Mouse (Mus musculus) C2C12 (cell line): ENCODE data around the gene Pgm3. TPM values are rescaled to one million over a fixed set of nuclear protein-coding genes. Genes with fewer than 3 reads are reported as not detected.

Experiments used
- H3K27me3 ChIP-seq: one replicate; pipeline ENCODE4 v1.6.1; 2011; ENCODE audit not compliant: control insufficient read depth, insufficient read depth, insufficient read length
- H3K36me3 ChIP-seq: one replicate; pipeline ENCODE4 v1.6.1; 2011; ENCODE audit not compliant: control insufficient read depth, insufficient read depth
- H3K4me3 ChIP-seq: one replicate; pipeline ENCODE4 v1.5.1; 2011; ENCODE audit warnings: mild to moderate bottlenecking, control low read depth; ENCODE audit not compliant: poor library complexity, insufficient read depth, severe bottlenecking
- H3K79me2 ChIP-seq: one replicate; pipeline ENCODE4 v1.6.1; 2011; ENCODE audit not compliant: control insufficient read depth, insufficient read depth
- H3K79me3 ChIP-seq: one replicate; pipeline ENCODE4 v1.6.1; 2011; ENCODE audit warnings: low read depth, control low read depth
- H3ac ChIP-seq: one replicate; pipeline ENCODE3; 2011; ENCODE audit warnings: low read depth; ENCODE audit not compliant: control insufficient read depth, insufficient read length
- CEBPB ChIP-seq: IDR thresholded peaks from one replicate; pipeline ENCODE4 v1.6.1; 2011; ENCODE audit warnings: low read depth, mild to moderate bottlenecking, control low read depth, moderate library complexity
- CTCF ChIP-seq: IDR thresholded peaks from one replicate; pipeline ENCODE4 v1.5.1; 2011; ENCODE audit not compliant: control insufficient read depth, insufficient read depth, insufficient read length
- FOSL1 ChIP-seq: IDR thresholded peaks from one replicate; pipeline ENCODE4 v1.8.0; 2011; ENCODE audit warnings: mild to moderate bottlenecking, low read length; ENCODE audit not compliant: poor library complexity, insufficient read depth, severe bottlenecking
- MAX ChIP-seq: IDR thresholded peaks from one replicate; pipeline ENCODE4 v1.6.1; 2011; ENCODE audit warnings: mild to moderate bottlenecking, control low read depth
- MYOD1 ChIP-seq: IDR thresholded peaks from one replicate; pipeline ENCODE4 v1.6.1; 2011; ENCODE audit warnings: low read depth; ENCODE audit not compliant: control insufficient read depth, insufficient read length
- MYOG ChIP-seq: IDR thresholded peaks from one replicate; pipeline ENCODE4 v1.6.1; 2011; ENCODE audit not compliant: control insufficient read depth, insufficient read length; ENCODE audit errors: extremely low read depth
- USF1 ChIP-seq: IDR thresholded peaks from one replicate; pipeline ENCODE4 v1.6.1; 2011; ENCODE audit warnings: low read depth, mild to moderate bottlenecking, control low read depth, moderate library complexity
- long read RNA-seq, 2 experiments: library from polyadenylated mRNA; unstranded; transcript quantifications; one replicate each; pipeline ENCODE4 v2.0.0; 2019 to 2020
- polyA plus RNA-seq: library from polyadenylated mRNA; unstranded; fragments of >200 nt; fragmentation: generic; extraction: Trizol; gene quantifications from one replicate; pipeline ENCODE4 v1.2.1, GENCODE M21; 2012; ENCODE audit warnings: missing spikeins

Pgm3 gene
- polyA plus RNA-seq: 8.9 TPM
- long read RNA-seq, experiment 1, transcript Pgm3-201 (13 exons, 2,666 nt): major isoform, 18 of 26 reads
- long read RNA-seq, experiment 1, partial matches to known transcripts: 2 of 26 reads
- long read RNA-seq, experiment 1, other reads (novel, unspliced or antisense): 5 of 26 reads
- long read RNA-seq, experiment 2, transcript Pgm3-203 (12 exons, 2,116 nt): minor isoform, 11 of 184 reads
- long read RNA-seq, experiment 2, transcript Pgm3-201 (13 exons, 2,666 nt): major isoform, 152 of 184 reads
- long read RNA-seq, experiment 2, partial matches to known transcripts: 2 of 184 reads
- long read RNA-seq, experiment 2, other reads (novel, unspliced or antisense): 17 of 184 reads

DNA sequence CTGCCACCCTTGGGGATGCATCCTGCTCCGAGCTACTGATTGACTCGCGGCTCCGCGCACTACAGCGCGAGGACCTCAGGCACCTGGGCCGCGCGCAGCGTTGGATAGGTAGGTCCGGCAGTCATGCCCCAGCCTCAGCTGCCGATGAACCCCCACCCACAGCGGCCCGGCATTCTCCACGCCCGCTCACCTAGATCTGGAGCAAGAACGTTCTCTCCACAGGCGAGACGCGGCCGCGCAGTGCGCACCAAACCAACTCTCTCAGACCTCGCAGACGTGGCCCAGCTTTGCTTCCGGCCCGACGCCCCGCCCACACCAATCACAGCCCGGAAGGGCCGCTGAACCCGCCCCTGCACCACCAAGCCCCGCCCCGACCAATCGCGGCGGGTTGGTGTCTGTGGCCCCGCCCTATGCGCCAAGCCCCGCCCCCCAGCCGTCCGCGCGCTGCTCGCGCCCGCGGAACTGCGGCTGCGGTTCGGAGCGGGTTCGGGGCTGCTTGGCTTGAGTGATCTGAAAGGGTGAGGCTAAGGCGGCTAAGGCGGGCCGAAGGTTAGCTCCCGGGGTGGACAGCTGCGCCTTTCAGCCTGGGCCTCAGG lies at the start of gene Pgm3, which contains the start of gene Rwdd2a:
Gene Pgm3 (minus strand): TSS at position 303 of the 596 bp plus-strand sequence.
Gene Rwdd2a (plus strand): TSS at position 452 of the 596 bp plus-strand sequence.
- TF ChIP-seq MAX (peak; percentile 22), USF1 (no peak)
- H3ac ChIP-seq: peak within 1 kb of the TSS; percentile 86
- peak within 1 kb of the TSS; percentile 44 for H3K4me3 ChIP-seq
- H3K27me3 ChIP-seq: no peaks in the 10 kb centered on the region
- no peaks in the 10 kb centered on the region for H3K79me2 ChIP-seq
- H3K79me3 ChIP-seq: peaks cover 5% of the 10 kb centered on the region
- peaks cover 17% of the 10 kb centered on the region for H3K36me3 ChIP-seq

DNA sequence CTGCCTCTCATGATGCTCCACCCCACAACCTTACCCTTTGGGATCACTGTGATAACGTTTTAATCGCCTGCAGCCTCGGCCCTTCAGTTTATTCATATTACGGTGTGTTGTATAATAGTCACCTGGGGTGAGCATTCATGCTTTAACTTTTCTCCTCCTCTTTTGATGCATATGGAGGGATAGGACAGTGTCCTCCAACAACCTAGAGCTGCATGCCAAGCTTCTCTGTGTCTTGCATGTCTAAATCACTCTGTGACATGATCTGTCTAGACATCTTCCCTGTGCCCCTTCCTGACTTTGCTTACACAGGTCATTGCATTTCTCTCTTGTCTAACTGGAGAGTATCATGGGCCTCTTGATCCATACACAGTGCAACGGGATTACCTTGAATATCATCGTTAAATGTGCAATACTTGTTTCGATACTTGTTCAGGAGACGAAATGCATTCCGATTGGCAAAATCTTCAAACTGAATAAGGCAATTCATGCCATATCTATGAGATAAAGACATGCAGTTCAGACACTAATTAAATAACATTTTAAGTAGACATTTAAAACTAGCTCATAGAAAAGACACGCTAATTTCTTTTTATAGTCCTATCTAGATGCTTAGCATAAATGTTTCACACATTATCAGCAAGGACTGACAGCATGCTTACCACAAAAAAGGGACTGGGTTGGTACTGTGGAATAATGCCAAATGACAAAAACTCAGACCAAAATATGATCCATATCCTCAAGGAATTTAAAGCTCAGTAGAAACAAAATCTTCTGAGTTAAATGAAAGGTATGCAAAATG lies 47.9 kb upstream of the Pgm3 start:
- Histone ChIP-seq H3K79me2 (peaks cover 11% of the 10 kb centered on the region), H3K4me3 (no peak overlapping the region), H3ac (no peak overlapping the region), H3K79me3 (no peaks in the 10 kb centered on the region), H3K27me3 (no peaks in the 10 kb centered on the region), H3K36me3 (peaks cover 31% of the 10 kb centered on the region)
- TF ChIP-seq FOSL1 (no peak), USF1 (no peak), MAX (no peak), CEBPB (no peak), CTCF (no peak), MYOD1 (no peak), MYOG (no peak)

DNA sequence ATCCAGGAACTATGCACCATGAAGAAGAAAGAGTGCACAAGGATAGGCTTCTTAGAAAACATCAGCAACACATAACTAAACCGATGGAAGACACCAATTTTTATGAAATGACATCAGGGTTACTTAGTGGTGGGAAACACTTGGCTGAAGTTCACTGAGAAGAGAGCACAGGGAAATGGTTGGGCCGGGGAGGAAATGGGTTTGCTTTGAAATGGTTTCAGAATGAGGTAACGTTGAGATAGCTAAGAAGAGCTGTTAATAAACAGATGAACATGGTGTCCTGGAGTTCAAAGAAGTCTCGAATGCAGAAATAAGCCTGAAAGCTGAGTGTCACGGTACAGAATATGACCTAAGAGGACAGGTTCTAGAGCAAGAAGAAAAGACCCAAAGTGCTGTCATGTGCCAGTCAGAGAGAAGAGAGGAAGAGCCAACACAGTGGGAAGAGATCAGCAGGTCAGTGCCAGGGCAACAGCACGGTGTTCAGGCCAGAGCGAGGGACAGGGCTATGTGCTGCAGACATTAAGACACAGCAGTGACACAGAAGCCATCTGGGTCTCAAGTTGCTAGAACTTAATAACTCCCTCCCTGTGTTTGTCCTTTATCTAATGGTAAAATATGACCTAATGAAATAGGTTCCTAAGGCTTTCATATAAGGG lies 46.3 kb upstream of the Pgm3 start:
- Histone ChIP-seq H3K4me3 (no peak overlapping the region), H3K27me3 (no peaks in the 10 kb centered on the region), H3K79me2 (peaks cover 10% of the 10 kb centered on the region), H3K79me3 (no peaks in the 10 kb centered on the region), H3K36me3 (peaks cover 43% of the 10 kb centered on the region), H3ac (no peak overlapping the region)
- TF ChIP-seq CTCF (no peak), MYOG (no peak), FOSL1 (no peak), CEBPB (no peak), MAX (no peak), USF1 (no peak), MYOD1 (no peak)

DNA sequence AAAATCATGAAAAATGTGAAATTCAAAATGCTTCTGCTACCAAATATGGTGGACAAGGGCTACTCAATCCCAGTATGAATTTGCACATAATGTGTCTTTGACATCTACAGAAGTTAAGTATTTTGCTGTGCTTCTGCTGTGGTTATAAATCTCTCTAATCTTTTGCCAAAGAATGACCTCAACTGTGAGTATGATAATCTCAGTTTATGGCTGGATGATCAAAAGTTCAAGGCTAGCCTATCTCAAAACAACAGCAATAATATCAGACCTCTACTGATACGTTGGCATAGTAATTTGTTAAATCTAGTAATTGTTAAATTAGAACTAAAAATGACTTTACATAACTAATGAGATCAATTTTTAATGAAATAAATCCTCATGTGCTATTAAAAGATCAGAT lies 44.1 kb upstream of the Pgm3 start:
- H3K36me3 ChIP-seq: peaks cover 49% of the 10 kb centered on the region
- no peaks in the 10 kb centered on the region for H3K27me3 ChIP-seq
- no peaks in the 10 kb centered on the region for H3K79me3 ChIP-seq
- no peak overlapping the region for H3K4me3 ChIP-seq
- no peak for TF ChIP-seq CEBPB
- no peak for TF ChIP-seq FOSL1
- no peak for TF ChIP-seq MAX
- no peak for TF ChIP-seq CTCF
- no peak for TF ChIP-seq MYOD1
- no peak for TF ChIP-seq USF1
- no peak for TF ChIP-seq MYOG
- no peak overlapping the region for H3ac ChIP-seq
- no peaks in the 10 kb centered on the region for H3K79me2 ChIP-seq

DNA sequence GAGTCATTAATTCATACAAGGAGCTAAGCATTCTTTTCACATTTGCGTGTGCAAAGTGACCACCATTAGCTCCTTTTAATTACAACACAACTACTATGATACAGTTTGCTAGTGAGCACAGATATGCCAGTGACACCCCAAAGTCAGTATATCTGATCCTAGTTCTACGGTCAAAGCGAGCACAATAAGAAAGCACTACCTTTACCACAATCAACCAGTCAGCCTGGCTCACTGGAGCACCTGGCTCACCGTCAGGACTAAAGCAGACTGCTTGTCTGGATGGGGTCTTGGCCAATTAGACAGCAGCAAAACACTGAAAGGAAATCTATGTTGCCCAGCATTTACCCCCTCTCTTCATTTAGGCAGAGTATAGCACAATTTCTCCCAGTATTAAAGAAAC lies 40.4 kb upstream of the Pgm3 start:
- TF ChIP-seq CEBPB (no peak), USF1 (no peak), MYOD1 (no peak), MAX (no peak), CTCF (no peak), FOSL1 (no peak), MYOG (no peak)
- H3K79me2 ChIP-seq: no peaks in the 10 kb centered on the region
- H3ac ChIP-seq: no peak overlapping the region
- no peaks in the 10 kb centered on the region for H3K79me3 ChIP-seq
- H3K4me3 ChIP-seq: no peak overlapping the region
- H3K27me3 ChIP-seq: no peaks in the 10 kb centered on the region
- H3K36me3 ChIP-seq: peaks cover 36% of the 10 kb centered on the region
